Mouse (Mus musculus) cerebellum, adult 2 months (tissue): ENCODE data around the gene Klhl29.

Experiments
- CTCF ChIP-seq: fragments of 200-500 bp; IDR thresholded peaks from 2 replicates; pipeline ENCODE4 v1.5.1; 2011; ENCODE audit warnings: low read depth, mild to moderate bottlenecking, control low read depth, low read length, moderate library complexity, borderline replicate concordance; ENCODE audit not compliant: insufficient read depth
- POLR2A ChIP-seq: fragments of 200-500 bp; IDR thresholded peaks from 2 replicates; pipeline ENCODE4 v1.6.1; 2011; ENCODE audit warnings: low read length, control low read depth, borderline replicate concordance; ENCODE audit not compliant: insufficient read depth

DNA sequence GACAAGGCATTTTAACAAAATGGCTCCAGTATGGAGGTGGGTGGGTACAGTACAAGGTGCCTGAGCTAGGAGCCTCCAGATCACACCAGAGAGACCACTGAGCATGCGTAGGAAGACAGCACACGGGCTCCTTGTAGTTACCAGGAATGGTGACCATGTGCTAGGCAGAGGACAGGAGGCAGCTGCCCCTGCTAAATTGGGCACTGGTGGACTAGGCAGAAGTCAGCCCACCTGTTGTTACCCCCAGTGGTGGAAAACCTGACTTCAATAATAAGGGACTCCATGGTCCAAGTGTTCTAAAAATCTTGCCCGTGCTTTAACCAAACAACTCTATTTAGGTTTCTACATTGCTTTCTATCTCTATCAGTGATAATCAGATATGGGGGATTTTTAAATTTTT lies 10.6 kb downstream of the Klhl29 start:
- no peak for TF ChIP-seq CTCF
- no peak for TF ChIP-seq POLR2A
